Mouse (Mus musculus) myocyte (in vitro differentiated cells): ENCODE results near the gene Ctdsp1.

Experiments used
- MYOG ChIP-seq, 3 experiments: IDR thresholded peaks; one replicate each; pipeline ENCODE4 v1.6.1; 2011; ENCODE audit warnings: control low read depth in 2 of 3, low read depth in 2 of 3, mild to moderate bottlenecking in 2 of 3; ENCODE audit not compliant: insufficient read length in 2 of 3, control insufficient read depth in 1 of 3, insufficient read depth in 1 of 3
- POLR2AphosphoS2 ChIP-seq: IDR thresholded peaks from one replicate; pipeline ENCODE4 v1.6.1; 2011; ENCODE audit warnings: low read depth, control low read depth; ENCODE audit not compliant: insufficient read length
- REST ChIP-seq: IDR thresholded peaks from one replicate; pipeline ENCODE4 v1.6.1; 2011; ENCODE audit warnings: mild to moderate bottlenecking, control low read depth, moderate library complexity; ENCODE audit not compliant: insufficient read depth, insufficient read length

GRCm38 (mm10) chr1:74393010-74393409 is 1.7 kb downstream of the Ctdsp1 start:
- TF ChIP-seq MYOG (IDR thresholded peaks at IDR 0.05; ENCODE audit: control insufficient read depth in 1 of 3, insufficient read depth in 1 of 3, insufficient read length in 2 of 3, low read depth in 2 of 3) (no peak), POLR2AphosphoS2 (no peak), REST (no peak)
